Mouse (Mus musculus) G1E (cell line): Measurements from ENCODE around the gene Gm20390.

Source experiments
- CTCF ChIP-seq: IDR thresholded peaks from 2 replicates; pipeline ENCODE4 v1.5.1; 2012; ENCODE audit warnings: low read depth, low read length, inconsistent platforms, mixed read lengths
- GATA1 ChIP-seq: IDR thresholded peaks from 2 replicates; pipeline ENCODE4 v1.6.1; 2012; ENCODE audit warnings: borderline replicate concordance, low read length, inconsistent platforms, mixed read lengths
- GATA2 ChIP-seq: IDR thresholded peaks from 2 replicates; pipeline ENCODE4 v1.6.1; 2012; ENCODE audit warnings: low read depth, low read length, inconsistent platforms, borderline replicate concordance
- POLR2AphosphoS5 ChIP-seq: IDR thresholded peaks from 2 replicates; pipeline ENCODE4 v1.6.1; 2012; ENCODE audit warnings: low read depth, low read length, inconsistent platforms; ENCODE audit not compliant: insufficient replicate concordance
- TAL1 ChIP-seq: conservative IDR thresholded peaks from 2 replicates; pipeline ENCODE4 v1.6.1; 2012; ENCODE audit warnings: low read depth, low read length, inconsistent platforms, mixed read lengths

DNA sequence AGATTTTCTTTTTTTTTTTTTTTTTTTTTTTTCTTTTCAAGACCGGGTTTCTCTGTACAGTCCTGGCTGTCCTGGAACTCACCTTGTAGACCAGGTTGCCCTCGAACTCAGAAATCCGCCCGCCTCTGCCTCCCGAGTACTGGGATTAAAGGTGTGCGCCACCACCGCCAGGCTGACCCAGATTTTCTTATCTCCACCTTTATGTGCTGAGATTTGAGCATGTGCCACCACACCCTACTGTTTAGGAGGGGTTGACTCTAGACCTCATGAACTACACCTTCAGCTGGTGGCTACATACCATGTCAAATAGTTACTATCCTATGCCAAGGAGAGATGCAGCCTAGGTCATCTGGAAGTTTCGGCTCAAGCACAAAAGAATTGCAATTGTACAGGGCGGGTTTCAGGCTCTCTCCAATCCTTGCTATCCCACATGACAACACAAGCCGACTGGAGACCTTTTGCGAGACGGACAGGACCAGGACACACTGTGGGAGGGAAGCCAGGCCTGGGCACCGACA lies 13.3 kb downstream of the Gm20390 start:
- TF ChIP-seq POLR2AphosphoS5 (no peak), CTCF (no peak), GATA1 (no peak), TAL1 (no peak), GATA2 (no peak)
